Mouse (Mus musculus): ENCODE data around the gene Rbfox1.

DNA sequence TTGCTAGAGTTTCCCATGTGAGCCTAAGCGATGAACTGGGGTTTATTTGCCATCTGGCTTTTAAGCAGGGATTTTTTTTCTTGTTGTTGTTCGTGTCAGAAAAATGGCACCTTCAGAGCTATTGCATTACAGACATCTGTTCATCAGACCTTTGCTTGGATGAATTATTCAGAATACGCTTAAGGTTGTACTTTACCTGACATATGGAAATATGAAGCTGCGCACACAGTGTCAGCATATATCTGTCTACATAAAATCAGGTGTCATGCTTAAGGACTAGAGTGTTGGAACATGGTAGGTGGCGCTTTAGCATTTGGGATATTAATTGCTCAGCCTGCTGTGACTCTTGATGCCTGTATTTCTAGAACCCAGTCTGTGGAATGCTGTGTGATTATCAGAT is 819.7 kb downstream of the Rbfox1 start:
- TF ChIP-seq GATA1 (IDR thresholded peaks at IDR 0.05; ENCODE audit: borderline replicate concordance, low read length) (no peak), FLI1 (IDR thresholded peaks at IDR 0.05; ENCODE audit: low read length) (no peak)

Data from megakaryocyte, embryonic 14.5 days (primary cell).